11 mouse cellular contexts compared by ENCODE assay signal in genomic region chr7:18883991-18884744, GRCm38 (mm10). TPM values are rescaled to one million over a fixed set of nuclear protein-coding genes. Genes with fewer than 3 reads are reported as not detected.
DNase-seq lines count a peak whose midpoint lies in the region; ATAC-seq lines count a peak whose summit lies in the region.
"Had no signal": no experiment of that assay in that cellular context is flagged by ENCODE, and none has a peak within 500 bp of the region (broad histone marks: within the 10 kb centered on the region; RNA-seq: fewer than 3 reads in every experiment).

No protein-coding gene starts in this region.

- H3K4me1 ChIP-seq in kidney, embryonic 15.5 days: 0 out of 2 replicates have a peak, but pooled peaks cover 9% of the 10 kb centered on the region
- H3K4me1 ChIP-seq in liver, embryonic 13.5 days (replicated peaks): peaks cover 7% of the 10 kb centered on the region; the same call in 1 of the 2 replicates

- ATAC-seq in kidney, embryonic 15.5 days (replicated peaks; ENCODE audit: low FRiP score): 0 out of 2 replicates have a peak, but pooled peaks have one; percentile 14
- ATAC-seq in liver, embryonic 13.5 days (ENCODE audit: low read depth): peak; percentile 57; the same call in 1 of the 2 replicates

- 0 out of 2 replicates have a peak, but pooled peaks cover 4% of the 10 kb centered on the region for H3K36me3 ChIP-seq in kidney, embryonic 15.5 days
- H3K36me3 ChIP-seq in liver, embryonic 13.5 days: no peaks in the 10 kb centered on the region

- H3K9me3 ChIP-seq in kidney, embryonic 15.5 days (replicated peaks): no peaks in the 10 kb centered on the region
- H3K9me3 ChIP-seq in liver, embryonic 13.5 days (replicated peaks): no peaks in the 10 kb centered on the region
- H3K9me3 ChIP-seq: limb, embryonic 15.5 days had no signal

- no peak overlapping the region for H3K4me3 ChIP-seq in kidney, embryonic 15.5 days (replicated peaks)
- H3K4me3 ChIP-seq in liver, embryonic 13.5 days (replicated peaks): no peak overlapping the region
- H3K4me3 ChIP-seq: limb, embryonic 15.5 days had no signal

- intact Hi-C loops in gastrocnemius, postnatal 36 days (cut with DNase I): no loop called here

- no peak for DNase-seq in kidney, postnatal 36 days
- peak; percentile 69 for DNase-seq in R1 (ENCODE audit: low read depth, low spot score)
- DNase-seq in liver, embryonic 13.5 days: no peak
- DNase-seq in natural killer cell, adult 2 months (ENCODE audit: low spot score in 2 of 2): peak; percentile 53 to 66
- DNase-seq in gastrocnemius, postnatal 36 days: no peak
- no peak for DNase-seq in adrenal gland, adult 2 months
- DNase-seq in kidney, adult 9 months: no peak
- DNase-seq: cerebellum, postnatal 14 days; heart, postnatal 14 days had no signal

- 49% methylated on average over 9 of the region's 9 CpGs for WGBS in kidney, embryonic 15.5 days
- WGBS in liver, embryonic 13.5 days (ENCODE audit: insufficient replicate concordance): 31% methylated on average over 9 of the region's 9 CpGs

- H3K4me2 ChIP-seq in kidney, embryonic 15.5 days: no peak overlapping the region
- H3K4me2 ChIP-seq in liver, embryonic 13.5 days: no peak overlapping the region
- H3K4me2 ChIP-seq: limb, embryonic 15.5 days had no signal

- H3K27me3 ChIP-seq in kidney, embryonic 15.5 days: no peaks in the 10 kb centered on the region
- no peaks in the 10 kb centered on the region for H3K27me3 ChIP-seq in liver, embryonic 13.5 days
- H3K27me3 ChIP-seq: limb, embryonic 15.5 days had no signal

- no peak overlapping the region for H3K27ac ChIP-seq in kidney, embryonic 15.5 days
- H3K27ac ChIP-seq in liver, embryonic 13.5 days: no peak overlapping the region
- H3K27ac ChIP-seq: limb, embryonic 15.5 days had no signal

- H3K9ac ChIP-seq in kidney, embryonic 15.5 days: no peak overlapping the region
- no peak overlapping the region for H3K9ac ChIP-seq in liver, embryonic 13.5 days
- H3K9ac ChIP-seq: limb, embryonic 15.5 days had no signal

RNA-seq across cellular contexts. Expression of gene Pglyrp1, which starts 13.0 kb away (rescaled TPM):
- 2.3 and 4.8 TPM in 2 replicates for polyA plus RNA-seq in kidney, embryonic 15.5 days (2015; fragmentation: Nextera tagmentation; extraction: Ambion mirVana)
- polyA plus RNA-seq in liver, embryonic 13.5 days (2015; fragmentation: Nextera tagmentation; extraction: Ambion mirVana): 10.8 and 13.3 TPM in 2 replicates
- total RNA-seq in gastrocnemius, postnatal 36 days (2021): 1 to 10 TPM in 1 of 2 experiments, under 1 TPM in 1; 0.99 to 1.3 TPM
- 1 to 10 TPM; 1.2 TPM for total RNA-seq in adrenal gland, adult 2 months (2021)
- polyA plus RNA-seq in adrenal gland, adult 2 months (2012; rRNA removed): 3.6 and 5.2 TPM in 2 replicates

RNA-seq across cellular contexts. Expression of gene Ccdc61, which starts 26.0 kb away (rescaled TPM):
- 27.7 and 28.9 TPM in 2 replicates for polyA plus RNA-seq in kidney, embryonic 15.5 days (2015; fragmentation: Nextera tagmentation; extraction: Ambion mirVana)
- 10.7 and 12.3 TPM in 2 replicates for polyA plus RNA-seq in liver, embryonic 13.5 days (2015; fragmentation: Nextera tagmentation; extraction: Ambion mirVana)
- 1 to 10 TPM; 5.2 to 6.1 TPM for total RNA-seq in gastrocnemius, postnatal 36 days (2021)
- total RNA-seq in adrenal gland, adult 2 months (2021): 10 to 100 TPM in 1 of 2 experiments, 1 to 10 TPM in 1; 10.0 to 10.1 TPM
- polyA plus RNA-seq in adrenal gland, adult 2 months (2012; rRNA removed): 28.5 and 30.2 TPM in 2 replicates

RNA-seq across cellular contexts. Expression of gene Nova2, which starts 41.5 kb away (rescaled TPM):
- 0.67 and 0.93 TPM in 2 replicates for polyA plus RNA-seq in kidney, embryonic 15.5 days (2015; fragmentation: Nextera tagmentation; extraction: Ambion mirVana)
- 0.08 TPM in 2 replicates for polyA plus RNA-seq in liver, embryonic 13.5 days (2015; fragmentation: Nextera tagmentation; extraction: Ambion mirVana)
- total RNA-seq in gastrocnemius, postnatal 36 days (2021): 1 to 10 TPM; 1.7 to 1.8 TPM
- total RNA-seq in adrenal gland, adult 2 months (2021): 1 to 10 TPM; 3.5 to 4.6 TPM
- 1.7 and 1.9 TPM in 2 replicates for polyA plus RNA-seq in adrenal gland, adult 2 months (2012; rRNA removed)

RNA-seq across cellular contexts. Expression of gene Mill2, which starts 44.4 kb away (rescaled TPM):
- polyA plus RNA-seq in kidney, embryonic 15.5 days (2015; fragmentation: Nextera tagmentation; extraction: Ambion mirVana): 0.76 and 1.2 TPM in 2 replicates
- polyA plus RNA-seq in liver, embryonic 13.5 days (2015; fragmentation: Nextera tagmentation; extraction: Ambion mirVana): 0.08 and 0.20 TPM in 2 replicates
- total RNA-seq in gastrocnemius, postnatal 36 days (2021): 1 to 10 TPM; 1.8 to 2.1 TPM
- 1 to 10 TPM; 7.0 to 7.5 TPM for total RNA-seq in adrenal gland, adult 2 months (2021)
- polyA plus RNA-seq in adrenal gland, adult 2 months (2012; rRNA removed): 4.6 and 4.9 TPM in 2 replicates

Comparison
In these comparisons a context has a peak if more than half of its experiments do, and no peak if none do; other contexts are left out.
1. DNase-seq: peak in R1 (single experiment) and natural killer cell, adult 2 months (2 of 2); none in kidney, postnatal 36 days (0 of 2), liver, embryonic 13.5 days (single experiment), gastrocnemius, postnatal 36 days (0 of 2), adrenal gland, adult 2 months (single experiment) and kidney, adult 9 months (single experiment).